Comparison of ENCODE assay signal across 11 mouse cellular contexts in the genomic region with DNA sequence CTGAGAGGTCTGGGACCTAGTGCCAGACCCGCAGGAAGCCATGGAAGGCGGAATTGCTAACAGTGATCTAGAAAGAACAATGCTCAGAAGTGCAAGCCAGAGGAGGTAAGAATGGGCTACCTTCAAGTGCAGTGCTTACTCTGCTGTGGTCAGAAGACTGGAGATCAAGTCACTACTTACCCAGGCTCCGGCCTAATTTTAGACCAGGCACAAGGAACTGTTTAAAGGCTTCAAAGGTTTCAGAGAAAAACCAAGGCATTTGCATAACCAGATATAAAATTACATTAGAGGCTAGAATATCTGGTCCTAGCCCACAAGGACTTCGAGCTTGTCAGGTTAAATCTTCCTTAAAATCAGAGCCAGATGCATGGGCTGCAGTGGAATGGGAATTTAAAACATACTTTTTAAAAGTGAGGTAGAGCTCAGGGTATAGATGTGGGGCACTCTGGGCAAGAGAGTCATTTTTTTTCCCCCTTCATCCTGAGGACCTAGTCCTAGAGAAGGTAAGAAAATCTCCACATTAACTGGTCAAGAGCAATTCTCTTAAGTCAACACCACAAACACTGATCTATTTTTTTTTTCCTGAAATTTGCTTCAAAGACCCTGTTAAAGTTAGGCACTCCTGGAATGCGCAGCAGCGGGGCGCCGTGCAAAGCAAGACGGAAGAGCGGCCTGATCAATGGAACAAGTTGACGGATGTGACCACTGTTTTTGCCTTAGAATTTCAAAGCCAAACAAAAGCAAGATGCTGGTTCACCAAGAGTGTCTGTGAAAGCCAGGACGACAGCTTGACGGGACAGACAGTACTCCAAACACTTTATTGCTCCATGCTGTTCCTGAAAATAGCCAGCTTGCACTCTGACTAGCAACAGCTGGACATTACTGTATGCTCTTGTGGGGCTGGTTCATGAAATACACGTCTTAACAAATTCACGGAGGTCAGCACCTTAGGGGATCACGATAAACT. TPM values are rescaled to one million over a fixed set of nuclear protein-coding genes. Genes with fewer than 3 reads are reported as not detected.
A peak's percentile ranks its signal among the peaks of the same experiment; 100 is the strongest.
DNase-seq lines count a peak whose midpoint lies in the region; ATAC-seq lines count a peak whose summit lies in the region.
"Had no signal": no experiment of that assay in that cellular context is flagged by ENCODE, and none has a peak within 500 bp of the region (broad histone marks: within the 10 kb centered on the region; RNA-seq: fewer than 3 reads in every experiment).

No protein-coding gene starts in this region.

- H3K4me1 ChIP-seq in neural tube, embryonic 11.5 days (ENCODE audit: control insufficient read depth, insufficient read depth, low read length) = no peaks in the 10 kb centered on the region; the same call in 1 of the 2 replicates
- H3K4me1 ChIP-seq in neural tube, embryonic 15.5 days = 0 out of 2 replicates have a peak, but pooled peaks cover 4% of the 10 kb centered on the region
- peaks cover 18% of the 10 kb centered on the region for H3K4me1 ChIP-seq in heart, embryonic 10.5 days
- peaks cover 10% of the 10 kb centered on the region for H3K4me1 ChIP-seq in limb, embryonic 11.5 days (ENCODE audit: control insufficient read depth, insufficient read depth, low read length)

- H3K4me3 ChIP-seq in neural tube, embryonic 11.5 days (ENCODE audit: low read depth, low read length) = no peak overlapping the region
- no peak overlapping the region for H3K4me3 ChIP-seq in neural tube, embryonic 15.5 days (replicated peaks)
- no peak overlapping the region for H3K4me3 ChIP-seq in heart, embryonic 10.5 days
- H3K4me3 ChIP-seq in limb, embryonic 11.5 days (ENCODE audit: low read depth, low read length) = no peak overlapping the region

- no peak for ATAC-seq in neural tube, embryonic 11.5 days (ENCODE audit: insufficient read depth, low FRiP score, low TSS enrichment)
- ATAC-seq in neural tube, embryonic 15.5 days (ENCODE audit: low FRiP score) = no peak
- no peak for ATAC-seq in limb, embryonic 11.5 days (ENCODE audit: insufficient number of reproducible peaks, low FRiP score, low TSS enrichment, low read depth)
- ATAC-seq in megakaryocyte, adult 5-6 weeks (ENCODE audit: poor library complexity, severe bottlenecking) = no peak
- ATAC-seq in erythroid progenitor cell, adult 5-6 weeks (replicated peaks; ENCODE audit: low FRiP score, poor library complexity, severe bottlenecking) = no peak

- DNase-seq in neural tube, embryonic 11.5 days (ENCODE audit: low spot score) = peak; percentile 45
- no peak for DNase-seq in heart, embryonic 10.5 days (ENCODE audit: low spot score)
- DNase-seq in limb, embryonic 11.5 days (ENCODE audit: low spot score) = peak; percentile 45
- DNase-seq in spleen, postnatal 4 days (ENCODE audit: low spot score in 2 of 2) = no peak
- DNase-seq in cerebellum, adult 8-10 months = no peak

- H3K36me3 ChIP-seq in neural tube, embryonic 11.5 days (ENCODE audit: control insufficient read depth, insufficient read depth, low read length) = 0 out of 2 replicates have a peak, but pooled peaks cover 2% of the 10 kb centered on the region
- no peaks in the 10 kb centered on the region for H3K36me3 ChIP-seq in neural tube, embryonic 15.5 days
- H3K36me3 ChIP-seq in heart, embryonic 10.5 days = no peaks in the 10 kb centered on the region
- no peaks in the 10 kb centered on the region for H3K36me3 ChIP-seq in limb, embryonic 11.5 days (ENCODE audit: control insufficient read depth, insufficient read depth, low read length)

- no peak overlapping the region for H3K27ac ChIP-seq in neural tube, embryonic 11.5 days (ENCODE audit: low read depth, low read length)
- H3K27ac ChIP-seq in neural tube, embryonic 15.5 days (replicated peaks) = no peak overlapping the region
- H3K27ac ChIP-seq in heart, embryonic 10.5 days = peak overlapping the region; percentile 17; the same call in 1 of the 2 replicates
- 0 out of 2 replicates have a peak overlapping the region, but pooled peaks have one; percentile 48 for H3K27ac ChIP-seq in limb, embryonic 11.5 days (replicated peaks; ENCODE audit: low read depth, low read length)

- H3K9me3 ChIP-seq in neural tube, embryonic 11.5 days (ENCODE audit: control insufficient read depth, low read length) = no peaks in the 10 kb centered on the region
- H3K9me3 ChIP-seq in neural tube, embryonic 15.5 days (replicated peaks) = no peaks in the 10 kb centered on the region
- no peaks in the 10 kb centered on the region for H3K9me3 ChIP-seq in heart, embryonic 10.5 days
- H3K9me3 ChIP-seq in limb, embryonic 11.5 days (ENCODE audit: control insufficient read depth, low read length) = no peaks in the 10 kb centered on the region

- no peak overlapping the region for H3K9ac ChIP-seq in neural tube, embryonic 11.5 days (ENCODE audit: low read length)
- no peak overlapping the region for H3K9ac ChIP-seq in neural tube, embryonic 15.5 days (replicated peaks)
- no peak overlapping the region for H3K9ac ChIP-seq in limb, embryonic 11.5 days (ENCODE audit: low read length)

- WGBS in neural tube, embryonic 11.5 days = 45% methylated on average over 16 of the region's 16 CpGs
- 58% methylated on average over 16 of the region's 16 CpGs for WGBS in neural tube, embryonic 15.5 days
- 55% methylated on average over 16 of the region's 16 CpGs for WGBS in heart, embryonic 10.5 days
- WGBS in limb, embryonic 11.5 days = 38% methylated on average over 16 of the region's 16 CpGs

- no peak overlapping the region for H3K4me2 ChIP-seq in neural tube, embryonic 11.5 days (ENCODE audit: low read depth)
- no peak overlapping the region for H3K4me2 ChIP-seq in neural tube, embryonic 15.5 days
- no peak overlapping the region for H3K4me2 ChIP-seq in limb, embryonic 11.5 days (ENCODE audit: low read depth, severe bottlenecking)

- H3K27me3 ChIP-seq in neural tube, embryonic 11.5 days (ENCODE audit: control insufficient read depth, insufficient read depth, low read length) = no peaks in the 10 kb centered on the region
- no peaks in the 10 kb centered on the region for H3K27me3 ChIP-seq in neural tube, embryonic 15.5 days (replicated peaks)
- no peaks in the 10 kb centered on the region for H3K27me3 ChIP-seq in heart, embryonic 10.5 days (ENCODE audit: insufficient read depth, poor library complexity, severe bottlenecking)
- no peaks in the 10 kb centered on the region for H3K27me3 ChIP-seq in limb, embryonic 11.5 days (ENCODE audit: control insufficient read depth, insufficient read depth, low read length)

RNA-seq across cellular contexts. Expression of a gene that starts 40.1 kb away (rescaled TPM):
- polyA plus RNA-seq in neural tube, embryonic 11.5 days (2014; fragmentation: Nextera tagmentation; extraction: Ambion mirVana) = not detected in 2 replicates
- not detected in 2 replicates for polyA plus RNA-seq in neural tube, embryonic 15.5 days (2015; fragmentation: Nextera tagmentation; extraction: Ambion mirVana)
- polyA plus RNA-seq in heart, embryonic 10.5 days (2016; fragmentation: Nextera tagmentation; extraction: Ambion mirVana) = not detected in 2 replicates
- not detected in 2 replicates for polyA plus RNA-seq in limb, embryonic 11.5 days (2014; fragmentation: Nextera tagmentation; extraction: Ambion mirVana)
- not detected in 2 replicates for total RNA-seq in megakaryocyte, adult 5-6 weeks (2015)
- not detected in 2 replicates for total RNA-seq in megakaryocyte, adult 5-6 weeks (2017)
- total RNA-seq in erythroid progenitor cell, adult 5-6 weeks (2015; ENCODE audit: low replicate concordance) = not detected in 2 replicates
- not detected in 2 replicates for total RNA-seq in erythroid progenitor cell, adult 5-6 weeks (2017; ENCODE audit: low replicate concordance)
- total RNA-seq: gastrocnemius, adult 8-10 months had no signal
- polyA plus RNA-seq: large intestine, adult 2 months; liver, embryonic 16.5 days had no signal

Comparison
In these comparisons a context has a peak if more than half of its experiments do, and no peak if none do; other contexts are left out.
1. DNase-seq: peak in neural tube, embryonic 11.5 days (single experiment) and limb, embryonic 11.5 days (single experiment); none in heart, embryonic 10.5 days (single experiment), spleen, postnatal 4 days (0 of 2) and cerebellum, adult 8-10 months (single experiment).
2. H3K27ac ChIP-seq: peak in heart, embryonic 10.5 days (single experiment) and limb, embryonic 11.5 days (single experiment); none in neural tube, embryonic 11.5 days (single experiment) and neural tube, embryonic 15.5 days (single experiment).